Mouse (Mus musculus) left cerebral cortex, adult 2 months (tissue): Measurements from ENCODE around the gene Astn1. TPM values are rescaled to one million over a fixed set of nuclear protein-coding genes. Genes with fewer than 3 reads are reported as not detected.

Experiments
- DNase-seq, 2 experiments: peaks; one replicate each; pipeline ENCODE4 v3.0.0; 2021 to 2022; ENCODE audit warnings: low spot score in 2 of 2, mixed read lengths in 1 of 2; ENCODE audit errors: extremely low spot score in 1 of 2
- H3K27ac ChIP-seq: fragments of 200-600 bp; 2 replicates; pipeline ENCODE4 v1.8.1; 2022
- H3K4me3 ChIP-seq: fragments of 200-600 bp; 2 replicates; pipeline ENCODE4 v1.8.1; 2022
- CTCF ChIP-seq: fragments of 200-600 bp; IDR thresholded peaks from 2 replicates; pipeline ENCODE4 v1.8.1; 2022; ENCODE audit warnings: antibody characterized with exemption, mild to moderate bottlenecking, moderate library complexity
- intact Hi-C: fragments of 180-260 bp; cut with DNase I; formaldehyde crosslinking; loops from one replicate; pipeline ENCODE4 v1.15.1; 2025
- total RNA-seq, 2 experiments: library from RNA; stranded (reverse); gene quantifications; 2 replicates each; pipeline ENCODE4 v1.2.3; 2021

The Astn1 gene
- total RNA-seq, 2 experiments from 2014 or later, result 193 to 196 TPM

DNA sequence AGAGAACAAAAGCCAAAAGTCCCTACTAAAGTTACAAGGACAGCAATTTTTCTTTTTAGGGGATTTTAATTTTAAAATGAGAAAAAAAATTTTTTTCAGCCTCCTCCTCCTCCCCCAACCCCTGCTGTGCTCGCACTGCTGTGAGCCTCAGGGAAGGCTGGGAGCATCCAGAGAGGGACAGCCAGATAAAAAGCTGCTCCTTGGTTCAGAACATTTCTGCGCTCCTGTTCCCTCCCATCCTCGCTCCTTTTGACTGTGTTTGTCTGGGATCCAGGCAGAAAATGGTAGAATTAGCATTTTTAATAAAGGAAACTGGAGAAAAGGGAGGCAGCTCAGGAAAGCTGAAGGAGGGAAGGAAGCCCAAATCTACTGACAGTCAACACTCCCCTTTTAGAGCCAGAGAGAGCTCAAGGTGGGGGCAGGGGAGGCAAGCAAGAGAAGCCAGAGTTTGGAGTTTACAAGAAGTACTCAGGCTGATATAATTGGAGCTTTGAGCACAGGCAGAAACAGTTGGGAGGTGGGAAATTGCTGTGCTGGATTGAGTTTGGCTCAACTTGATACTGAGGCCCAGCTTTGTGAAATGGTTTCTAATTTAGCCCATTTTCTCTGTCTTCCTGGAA, 185.6 kb downstream of the Astn1 start:
- no peak for TF ChIP-seq CTCF
- peak; percentile 52 to 65 for DNase-seq
- intact Hi-C loops, result loop anchor here (1.0 to 5.0 kb wide), 4 partner anchors 33 to 185 kb away; partner anchors contain the start of gene Astn1
- H3K27ac ChIP-seq, result peak overlapping the region; percentile 83
- H3K4me3 ChIP-seq, result no peak overlapping the region

DNA sequence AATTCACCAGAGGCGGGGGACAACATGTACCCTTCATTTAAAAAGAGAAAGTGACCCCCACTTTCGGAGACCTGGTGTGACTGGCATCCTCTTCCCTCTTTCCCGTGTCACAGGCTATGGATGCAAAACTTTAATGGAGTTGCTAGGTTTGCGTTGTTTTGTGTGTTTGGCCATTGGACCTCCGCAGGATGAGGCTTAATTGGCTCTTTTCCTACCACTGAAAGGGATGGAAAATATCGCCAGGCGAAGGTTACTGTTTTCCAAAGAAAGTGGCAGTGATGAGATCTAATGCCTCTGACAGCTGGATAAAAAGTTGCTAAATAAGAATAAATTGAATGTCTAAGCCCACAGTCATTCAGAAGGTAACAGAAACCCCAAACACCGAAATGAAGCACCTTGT, 186.2 kb downstream of the Astn1 start:
- Histone ChIP-seq H3K27ac (peak overlapping the region; percentile 83), H3K4me3 (no peak overlapping the region)
- intact Hi-C loops, result loop anchor here (2.0 to 5.0 kb wide), 3 partner anchors 32 to 186 kb away; partner anchors contain the start of gene Astn1
- no peak for DNase-seq
- TF ChIP-seq CTCF, result no peak

GRCm38 (mm10) chr1:158549616-158550015, 187.5 kb downstream of the Astn1 start:
- intact Hi-C loops, result loop anchor here (2.0 to 5.0 kb wide), 3 partner anchors 31 to 187 kb away; partner anchors contain the start of gene Astn1
- DNase-seq, result no peak
- Histone ChIP-seq H3K27ac (peak overlapping the region; percentile 83), H3K4me3 (no peak overlapping the region)
- TF ChIP-seq CTCF, result no peak

DNA sequence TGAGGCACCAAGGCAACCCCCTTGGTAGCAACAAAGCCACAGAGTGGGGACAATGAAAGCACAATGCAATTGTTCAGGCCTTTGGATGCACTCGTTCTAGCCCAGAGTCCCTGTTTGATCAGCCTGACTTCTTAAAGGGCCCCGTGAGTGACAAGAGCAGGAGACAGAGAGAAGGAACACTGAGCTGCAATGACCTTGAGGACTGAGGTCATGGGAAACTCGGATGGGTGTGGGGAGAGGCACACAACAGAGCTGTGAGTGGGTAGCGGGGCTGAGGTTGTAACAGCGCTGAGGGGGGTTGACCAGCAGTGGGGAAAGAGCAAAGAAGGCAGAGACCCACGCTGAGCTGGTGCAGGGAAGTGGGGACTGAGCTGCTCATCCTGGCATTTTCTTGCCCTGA, 189.9 kb downstream of the Astn1 start:
- TF ChIP-seq CTCF, result no peak
- intact Hi-C loops, result no loop called here
- peak overlapping the region; percentile 84; the same call in 1 of the 2 replicates for H3K27ac ChIP-seq
- H3K4me3 ChIP-seq, result no peak overlapping the region
- DNase-seq, result no peak

GRCm38 (mm10) chr1:158553341-158553740, 191.3 kb downstream of the Astn1 start:
- Histone ChIP-seq H3K27ac (peak overlapping the region; percentile 84), H3K4me3 (no peak overlapping the region)
- no peak for DNase-seq
- intact Hi-C loops, result no loop called here
- TF ChIP-seq CTCF, result no peak

GRCm38 (mm10) chr1:158554020-158554505, 192.0 kb downstream of the Astn1 start:
- DNase-seq, result no peak
- TF ChIP-seq CTCF, result no peak
- intact Hi-C loops, result no loop called here
- peak overlapping the region; percentile 84 for H3K27ac ChIP-seq
- no peak overlapping the region for H3K4me3 ChIP-seq

- Histone ChIP-seq H3K27ac (no peak overlapping the region), H3K4me3 (no peak overlapping the region)
- no peak for DNase-seq
- intact Hi-C loops, result no loop called here
- no peak for TF ChIP-seq CTCF
Measured at GRCm38 (mm10) chr1:158573168-158573567, 211.1 kb downstream of the Astn1 start.

- intact Hi-C loops, result no loop called here
- no peak overlapping the region for H3K4me3 ChIP-seq
- TF ChIP-seq CTCF, result no peak
- H3K27ac ChIP-seq, result no peak overlapping the region
- DNase-seq, result no peak
Measured at GRCm38 (mm10) chr1:158573597-158573996, 211.5 kb downstream of the Astn1 start.

- H3K4me3 ChIP-seq, result no peak overlapping the region
- no peak for DNase-seq
- peak overlapping the region; percentile 34; the same call in 1 of the 2 replicates for H3K27ac ChIP-seq
- intact Hi-C loops, result loop anchor here (2.0 kb wide), 1 partner anchor 63 kb away; no protein-coding TSS in a partner anchor
- TF ChIP-seq CTCF, result no peak
Measured at GRCm38 (mm10) chr1:158575997-158576396, 213.9 kb downstream of the Astn1 start.

DNA sequence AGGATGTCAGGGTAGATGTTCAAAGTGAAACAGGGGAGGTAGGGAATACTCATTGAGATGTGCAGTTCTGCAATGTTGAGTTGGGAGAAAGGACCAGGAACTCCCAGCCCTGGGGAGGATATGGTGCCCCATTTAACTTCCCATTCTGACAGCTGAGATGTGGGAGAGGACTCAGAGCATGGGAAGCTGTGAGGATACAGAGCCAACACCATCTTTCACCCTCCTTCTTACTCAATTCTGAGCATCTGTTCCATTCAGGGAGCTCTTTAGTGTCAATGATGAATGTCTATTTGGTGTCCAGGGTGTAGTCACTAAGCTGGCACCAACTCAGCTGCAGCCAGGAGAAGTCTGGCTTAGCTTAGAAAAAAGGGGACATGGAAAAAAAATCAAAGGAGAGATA, 219.7 kb downstream of the Astn1 start:
- intact Hi-C loops, result loop anchor here (2.0 kb wide), 1 partner anchor 33 kb away; no protein-coding TSS in a partner anchor
- peak in 1 of 2 experiments; percentile 31 for DNase-seq
- TF ChIP-seq CTCF, result no peak
- H3K27ac ChIP-seq, result no peak overlapping the region; the same call in 1 of the 2 replicates
- H3K4me3 ChIP-seq, result no peak overlapping the region

DNA sequence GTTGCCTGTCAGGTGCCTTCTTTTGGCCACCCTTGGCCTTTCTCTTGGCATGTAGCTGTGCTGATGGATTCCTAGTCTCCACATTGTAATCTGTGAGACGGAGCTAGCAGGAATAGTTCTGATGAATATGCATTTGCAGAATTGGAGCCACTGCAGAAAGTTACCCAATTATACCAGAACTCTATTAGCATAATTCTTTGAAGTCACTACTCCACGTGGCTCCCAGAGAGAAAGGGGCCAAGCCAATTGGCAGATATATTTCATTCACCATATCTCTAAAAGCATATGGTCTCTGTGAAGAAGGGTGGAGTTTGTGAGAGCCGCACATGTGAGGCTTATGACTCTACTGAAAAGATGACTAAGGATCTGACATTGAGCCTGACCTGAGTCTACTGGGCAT, 226.8 kb downstream of the Astn1 start:
- H3K4me3 ChIP-seq, result no peak overlapping the region
- no peak overlapping the region for H3K27ac ChIP-seq
- no peak for DNase-seq
- intact Hi-C loops, result no loop called here
- TF ChIP-seq CTCF, result no peak

DNA sequence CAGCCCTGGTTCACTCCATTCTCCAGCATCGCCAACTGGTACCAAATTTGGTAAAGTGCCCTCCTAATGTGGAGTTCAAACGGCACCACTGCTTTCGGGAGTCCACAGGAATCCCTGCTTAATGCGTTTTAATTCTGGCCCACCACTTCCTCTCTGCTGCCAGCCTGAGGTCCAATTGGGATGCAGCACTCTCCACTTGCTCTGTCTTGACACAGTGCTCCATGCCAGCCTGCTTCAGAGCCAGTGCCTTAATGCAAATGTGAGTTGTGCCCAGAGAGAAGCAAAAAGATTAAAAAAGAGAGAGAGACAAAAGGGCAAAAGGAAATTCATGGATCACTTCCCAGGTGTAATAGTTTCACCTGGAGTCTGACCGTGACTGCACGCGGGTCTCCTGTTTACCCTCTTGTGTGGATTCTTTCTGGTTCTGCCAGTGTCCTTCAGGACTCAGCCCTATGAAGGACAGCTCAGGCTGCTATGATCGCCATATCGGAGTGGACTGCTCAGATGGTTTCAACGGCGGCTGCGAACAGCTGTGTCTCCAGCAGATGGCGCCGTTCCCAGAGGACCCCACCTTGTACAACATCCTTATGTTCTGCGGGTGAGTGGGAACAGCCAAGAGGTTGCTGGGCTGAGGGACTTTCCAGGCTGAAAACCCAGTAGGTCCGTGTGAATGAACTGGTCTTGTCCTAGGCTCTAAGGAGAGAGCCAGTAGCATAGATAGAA, 234.8 kb downstream of the Astn1 start:
- intact Hi-C loops, result no loop called here
- Histone ChIP-seq H3K27ac (no peak overlapping the region), H3K4me3 (no peak overlapping the region)
- TF ChIP-seq CTCF, result peak; percentile 63
- DNase-seq, result peak; percentile 48 to 55
